Mouse (Mus musculus) liver, postnatal 0 days (tissue): ENCODE results near the gene Sertad2.

Source experiments
- CTCF ChIP-seq: sonication (generic); IDR thresholded peaks from 2 replicates; pipeline ENCODE4 v1.5.1; 2016; ENCODE audit warnings: antibody characterized with exemption, low read depth
- EP300 ChIP-seq: IDR thresholded peaks from 2 replicates; pipeline ENCODE4 v1.6.1; 2016; ENCODE audit warnings: antibody characterized with exemption, low read depth, mild to moderate bottlenecking

GRCm38 (mm10) chr11:20616103-20616502 is 73.0 kb downstream of the Sertad2 start:
- TF ChIP-seq CTCF (no peak), EP300 (no peak)
